Mouse (Mus musculus) forebrain, embryonic 14.5 days (tissue): ENCODE results near the gene Scarf2. TPM values are rescaled to one million over a fixed set of nuclear protein-coding genes. Genes with fewer than 3 reads are reported as not detected.

Experiments
- polyA plus RNA-seq: library from polyadenylated mRNA; unstranded; fragments of >200 nt; fragmentation: Nextera tagmentation; extraction: Ambion mirVana; gene quantifications from 2 replicates; pipeline ENCODE4 v1.2.1, GENCODE M21; 2014

Gene Scarf2
- polyA plus RNA-seq, 1 experiment from 2014 or later, result 1.1 TPM

Other genes starting within 250 kb of the Scarf2 start
- gene Lrrc74b, start 236.0 kb upstream of the Scarf2 start, polyA plus RNA-seq, result 0.62 and 1.1 TPM in 2 replicates
- gene P2rx6, start 235.4 kb upstream of the Scarf2 start, polyA plus RNA-seq, result 1.1 and 1.3 TPM in 2 replicates
- 23.3 and 27.1 TPM in 2 replicates for gene Slc7a4, start 214.1 kb upstream of the Scarf2 start, polyA plus RNA-seq
- gene Smpd4, start 177.9 kb upstream of the Scarf2 start, polyA plus RNA-seq, result 34.3 and 35.7 TPM in 2 replicates
- 4.8 and 5.7 TPM in 2 replicates for gene Ccdc74a, start 150.8 kb upstream of the Scarf2 start, polyA plus RNA-seq
- gene Med15, start 64.4 kb upstream of the Scarf2 start, polyA plus RNA-seq, result 23.4 and 31.8 TPM in 2 replicates
- 68.2 and 71.9 TPM in 2 replicates for gene Klhl22, start 37.7 kb upstream of the Scarf2 start, polyA plus RNA-seq
- gene B830017H08Rik, start 35.8 kb downstream of the Scarf2 start, polyA plus RNA-seq, result 1.0 and 1.5 TPM in 2 replicates
- gene Car15, start 41.1 kb downstream of the Scarf2 start, polyA plus RNA-seq, result 4.0 and 5.0 TPM in 2 replicates
- 0.26 and 0.38 TPM in 2 replicates for gene Gm20518, start 94.4 kb downstream of the Scarf2 start, polyA plus RNA-seq
- gene Tssk1, start 96.9 kb downstream of the Scarf2 start, polyA plus RNA-seq, result 0.06 TPM in 1 of 2 replicates, not detected in the other
- gene Dgcr2, start 101.3 kb downstream of the Scarf2 start, polyA plus RNA-seq, result 75.3 and 93.1 TPM in 2 replicates
- gene Tssk2, start 101.4 kb downstream of the Scarf2 start, polyA plus RNA-seq, result 0.13 and 0.41 TPM in 2 replicates
- 43.5 and 46.1 TPM in 2 replicates for gene Ess2, start 114.1 kb downstream of the Scarf2 start, polyA plus RNA-seq
- gene Gsc2, start 117.8 kb downstream of the Scarf2 start, polyA plus RNA-seq, result not detected in 2 replicates
- gene Slc25a1, start 130.9 kb downstream of the Scarf2 start, polyA plus RNA-seq, result 113 and 124 TPM in 2 replicates
- 0.32 TPM in 1 of 2 replicates, not detected in the other for gene Vpreb2, start 183.1 kb downstream of the Scarf2 start, polyA plus RNA-seq